Mouse (Mus musculus) liver, embryonic 14.5 days (tissue): Measurements from ENCODE around the gene 2210010C04Rik. TPM values are rescaled to one million over a fixed set of nuclear protein-coding genes. Genes with fewer than 3 reads are reported as not detected.
A peak's percentile ranks its signal among the peaks of the same experiment; 100 is the strongest.

ENCODE experiments used
- ATAC-seq: fragments of 200-750 bp; cut with Nextera tagmentation; 2 replicates; pipeline ENCODE4 v1.8.0; 2017; ENCODE audit warnings: moderate number of reproducible peaks, mild to moderate bottlenecking, moderate library complexity; ENCODE audit not compliant: insufficient read depth
- DNase-seq, 3 experiments: peaks; one replicate each; pipeline ENCODE4 v3.0.0-alpha.2; 2012 to 2013; ENCODE audit warnings: low read depth in 3 of 3, low spot score in 3 of 3
- H3K27ac ChIP-seq: fragments of 300-500 bp; sonication (generic); 2 replicates; pipeline ENCODE4 v1.5.1; 2014; ENCODE audit warnings: moderate library complexity, mild to moderate bottlenecking, control low read depth, inconsistent platforms
- H3K27me3 ChIP-seq: fragments of 300-500 bp; sonication (generic); 2 replicates; pipeline ENCODE4 v1.6.1; 2014; ENCODE audit warnings: mild to moderate bottlenecking, low read length, moderate library complexity; ENCODE audit not compliant: control insufficient read depth, insufficient read depth
- H3K36me3 ChIP-seq: fragments of 300-500 bp; sonication (generic); replicated peaks from 2 replicates; pipeline ENCODE4 v1.6.1; 2014; ENCODE audit warnings: low read depth; ENCODE audit not compliant: control insufficient read depth, insufficient read depth
- H3K4me1 ChIP-seq, 2 experiments: fragments of 200-500 bp in 1 of 2; fragments of 300-500 bp in 1 of 2; sonication (generic) in 1 of 2; replicated peaks; 2 replicates each; pipeline ENCODE4 v1.6.1; 2012 to 2014; ENCODE audit warnings: antibody characterized with exemption in 1 of 2, inconsistent platforms in 1 of 2, low read length in 1 of 2; ENCODE audit not compliant: control insufficient read depth in 2 of 2, insufficient read depth in 2 of 2
- H3K4me2 ChIP-seq: fragments of 300-500 bp; sonication (generic); 2 replicates; pipeline ENCODE4 v1.6.1; 2014; ENCODE audit warnings: low read depth, mild to moderate bottlenecking, control low read depth, moderate library complexity
- H3K4me3 ChIP-seq, 2 experiments: fragments of 200-500 bp in 1 of 2; fragments of 300-500 bp in 1 of 2; sonication (generic) in 1 of 2; 2 replicates each; pipeline ENCODE4 v1.5.1; 2012 to 2014; ENCODE audit warnings: low read depth in 2 of 2, low read length in 2 of 2, mild to moderate bottlenecking in 2 of 2, control low read depth in 1 of 2, inconsistent platforms in 1 of 2, moderate library complexity in 1 of 2; ENCODE audit not compliant: insufficient read depth in 1 of 2
- H3K9ac ChIP-seq: fragments of 300-500 bp; sonication (generic); replicated peaks from 2 replicates; pipeline ENCODE4 v1.6.1; 2014; ENCODE audit warnings: mild to moderate bottlenecking, control low read depth, moderate library complexity
- H3K9me3 ChIP-seq: fragments of 300-500 bp; sonication (generic); 2 replicates; pipeline ENCODE4 v1.6.1; 2016; ENCODE audit warnings: low read length, mixed read lengths; ENCODE audit not compliant: control insufficient read depth
- CTCF ChIP-seq: IDR thresholded peaks from 2 replicates; pipeline ENCODE4 v1.5.1; 2016; ENCODE audit warnings: antibody characterized with exemption, low read depth, control low read depth
- EP300 ChIP-seq: IDR thresholded peaks from 2 replicates; pipeline ENCODE4 v1.6.1; 2016; ENCODE audit warnings: antibody characterized with exemption, low read depth
- WGBS: fragments of 180-500 bp; shearing (Covaris S2); extraction: QIAGEN DNeasy Blood & Tissue Kit; methylation state at CpG from one replicate; pipeline ENCODE4 v1.1.7; 2014; ENCODE audit not compliant: insufficient replicate concordance; 5-methylcytosine and 5-hydroxymethylcytosine counted together
- polyA plus RNA-seq, 2 experiments: library from polyadenylated mRNA; depleted of rRNA in 1 of 2; stranded (reverse) in 1 of 2; unstranded in 1 of 2; fragments of >200 nt; fragmentation: Nextera tagmentation in 1 of 2; extraction: Ambion mirVana in 1 of 2; gene quantifications; 2 replicates each; pipeline versions ENCODE4 v1.2.1 to v1.2.3; 2012 to 2014

The 2210010C04Rik gene
- polyA plus RNA-seq, 2 experiments: not detected

DNA sequence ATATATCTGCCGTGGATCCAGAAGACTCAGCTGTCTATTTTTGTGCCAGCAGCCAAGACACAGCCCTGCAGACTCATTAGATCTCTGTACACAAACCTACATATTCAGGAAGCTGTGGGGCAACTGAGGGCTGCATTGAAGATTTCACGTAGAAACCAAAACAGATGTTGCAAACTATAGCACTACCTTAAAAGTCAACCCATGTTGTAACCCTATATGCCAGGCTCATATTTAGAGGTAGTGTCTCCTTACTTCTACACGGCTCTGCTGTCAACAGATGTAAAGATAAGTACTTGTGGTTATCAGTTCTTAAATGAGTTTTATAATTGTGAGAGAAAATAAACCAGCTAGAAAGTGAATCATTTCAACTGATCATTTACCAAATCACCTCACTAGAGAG is 27.4 kb upstream of the 2210010C04Rik start:
- H3K9ac ChIP-seq: no peak overlapping the region

DNA sequence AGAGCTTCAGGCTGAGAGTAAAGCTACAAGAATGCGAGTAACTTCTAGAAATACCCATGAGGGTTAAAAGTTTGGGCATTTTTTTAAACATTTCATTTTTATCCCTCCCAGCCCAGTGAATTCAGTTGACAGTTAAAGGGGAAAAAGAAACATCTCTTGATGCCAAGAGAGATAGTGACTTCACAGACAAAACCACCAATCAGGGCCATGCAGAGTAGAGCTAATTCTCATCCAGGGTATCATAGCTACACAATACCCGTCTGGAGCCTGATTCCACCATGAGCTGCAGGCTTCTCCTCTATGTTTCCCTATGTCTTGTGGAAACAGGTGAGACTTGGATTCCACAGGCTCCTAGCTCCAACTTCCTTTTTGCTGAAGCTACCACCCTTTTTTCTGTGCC is 26.8 kb upstream of the 2210010C04Rik start:
- TF ChIP-seq CTCF (no peak), EP300 (no peak)
- Histone ChIP-seq H3K4me2 (no peak overlapping the region), H3K36me3 (no peaks in the 10 kb centered on the region), H3K4me3 (no peak overlapping the region), H3K9me3 (no peaks in the 10 kb centered on the region), H3K4me1 (no peaks in the 10 kb centered on the region), H3K27me3 (no peaks in the 10 kb centered on the region), H3K9ac (no peak overlapping the region), H3K27ac (no peak overlapping the region)
- 46% methylated on average over 2 of the region's 2 CpGs for WGBS
- no peak for DNase-seq
- ATAC-seq: no peak

More for the DNA sequence above, 27.4 kb upstream of the 2210010C04Rik start:
- no peaks in the 10 kb centered on the region for H3K36me3 ChIP-seq
- ATAC-seq (no peak), DNase-seq (no peak)
- 16% methylated on average over 3 of the region's 3 CpGs for WGBS
- H3K4me2 ChIP-seq: no peak overlapping the region
- no peaks in the 10 kb centered on the region for H3K9me3 ChIP-seq
- H3K27ac ChIP-seq: no peak overlapping the region
- H3K4me1 ChIP-seq: no peaks in the 10 kb centered on the region
- H3K4me3 ChIP-seq: no peak overlapping the region
- no peaks in the 10 kb centered on the region for H3K27me3 ChIP-seq
- no peak for TF ChIP-seq EP300

- no peak for ATAC-seq
- WGBS: 57% methylated on average over 5 of the region's 5 CpGs
These were observed 25.8 kb upstream of the 2210010C04Rik start for GRCm38 (mm10) chr6:41061085-41061484.

GRCm38 (mm10) chr6:41057653-41058052 is 22.3 kb upstream of the 2210010C04Rik start:
- H3K9ac ChIP-seq: no peak overlapping the region
- no peak overlapping the region for H3K4me2 ChIP-seq
- ATAC-seq: no peak
- no peak overlapping the region for H3K4me3 ChIP-seq
- no peak for DNase-seq
- H3K27ac ChIP-seq: no peak overlapping the region
- TF ChIP-seq CTCF: no peak
- TF ChIP-seq EP300: no peak
- no peaks in the 10 kb centered on the region for H3K9me3 ChIP-seq
- H3K36me3 ChIP-seq: no peaks in the 10 kb centered on the region
- WGBS: 33% methylated on average over 5 of the region's 5 CpGs
- H3K4me1 ChIP-seq: no peaks in the 10 kb centered on the region; a peak in 1 of 4 replicates
- no peaks in the 10 kb centered on the region for H3K27me3 ChIP-seq

More at GRCm38 (mm10) chr6:41061085-41061484, 25.8 kb upstream of the 2210010C04Rik start:
- Histone ChIP-seq H3K27me3 (no peaks in the 10 kb centered on the region), H3K9ac (no peak overlapping the region), H3K4me1 (no peaks in the 10 kb centered on the region), H3K4me3 (no peak overlapping the region), H3K36me3 (no peaks in the 10 kb centered on the region), H3K4me2 (no peak overlapping the region), H3K9me3 (no peaks in the 10 kb centered on the region), H3K27ac (no peak overlapping the region)
- DNase-seq: no peak
- TF ChIP-seq CTCF: peak; percentile 25; the same call in 1 of the 2 replicates
- no peak for TF ChIP-seq EP300

DNA sequence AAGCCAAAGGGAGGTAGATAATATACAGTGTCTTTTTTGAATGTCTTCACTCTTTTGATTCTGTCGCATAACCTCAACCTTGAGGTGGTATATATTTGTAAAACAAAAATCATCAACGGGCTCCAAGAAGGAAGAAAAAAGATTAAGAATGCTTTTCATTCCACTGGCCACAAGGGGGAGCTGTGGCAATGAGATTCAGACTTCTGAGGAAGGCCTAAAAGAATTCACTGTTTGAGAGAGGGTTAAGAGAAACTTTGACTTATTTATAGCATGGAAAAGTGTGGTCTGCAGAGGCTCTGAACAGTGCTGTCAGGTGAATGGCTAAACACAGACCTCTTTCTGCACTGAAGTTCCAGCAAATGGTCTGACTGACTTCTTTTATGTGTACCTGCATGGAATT is 20.3 kb upstream of the 2210010C04Rik start:
- Histone ChIP-seq H3K27ac (no peak overlapping the region), H3K4me3 (no peak overlapping the region), H3K36me3 (no peaks in the 10 kb centered on the region), H3K9ac (no peak overlapping the region), H3K4me1 (no peaks in the 10 kb centered on the region; a peak in 1 of 4 replicates), H3K9me3 (no peaks in the 10 kb centered on the region), H3K4me2 (no peak overlapping the region), H3K27me3 (no peaks in the 10 kb centered on the region)
- TF ChIP-seq CTCF: peak; percentile 68
- no peak for TF ChIP-seq EP300
- DNase-seq (peak; percentile 4 to 19 (median 7)), ATAC-seq (no peak)
- 2% methylated on average over 2 of the region's 2 CpGs for WGBS
